In genomic region chr7:35108046-35108445, GRCm38 (mm10) we compare ENCODE assay signal across 30 mouse cellular contexts. TPM values are rescaled to one million over a fixed set of nuclear protein-coding genes. Genes with fewer than 3 reads are reported as not detected.
DNase-seq lines count a peak whose midpoint lies in the region; ATAC-seq and TF ChIP-seq lines count a peak whose summit lies in the region.
"Had no signal": no experiment of that assay in that cellular context is flagged by ENCODE, and none has a peak within 500 bp of the region (broad histone marks: within the 10 kb centered on the region; RNA-seq: fewer than 3 reads in every experiment).

No protein-coding gene starts in this region.

- H3K9me3 ChIP-seq in liver, postnatal 0 days (ENCODE audit: low read length), result no peaks in the 10 kb centered on the region
- no peaks in the 10 kb centered on the region for H3K9me3 ChIP-seq in liver, embryonic 12.5 days (replicated peaks)
- no peaks in the 10 kb centered on the region; the same call in 1 of the 2 replicates for H3K9me3 ChIP-seq in intestine, embryonic 15.5 days
- H3K9me3 ChIP-seq in intestine, postnatal 0 days (ENCODE audit: control insufficient read depth), result no peaks in the 10 kb centered on the region
- peaks cover 5% of the 10 kb centered on the region; the same call in 1 of the 2 replicates for H3K9me3 ChIP-seq in forebrain, embryonic 16.5 days (ENCODE audit: control insufficient read depth, low read length)
- H3K9me3 ChIP-seq: embryonic facial prominence, embryonic 13.5 days; forebrain, embryonic 12.5 days; forebrain, embryonic 15.5 days; heart, embryonic 15.5 days; hindbrain, embryonic 13.5 days had no signal

- H3K4me3 ChIP-seq in liver, postnatal 0 days (ENCODE audit: low read depth, low read length), result no peak overlapping the region
- H3K4me3 ChIP-seq in liver, embryonic 12.5 days, result no peak overlapping the region
- H3K4me3 ChIP-seq in intestine, embryonic 15.5 days (replicated peaks), result no peak overlapping the region
- no peak overlapping the region for H3K4me3 ChIP-seq in intestine, postnatal 0 days (ENCODE audit: low read depth, low read length)
- no peak overlapping the region for H3K4me3 ChIP-seq in forebrain, embryonic 16.5 days (replicated peaks; ENCODE audit: low read length)
- H3K4me3 ChIP-seq: embryonic facial prominence, embryonic 10.5 days; embryonic facial prominence, embryonic 13.5 days; erythroblast, embryonic 14.5 days; forebrain, embryonic 12.5 days; forebrain, embryonic 15.5 days; gastrocnemius, adult 2 months; heart, embryonic 12.5 days; heart, embryonic 15.5 days; hindbrain, embryonic 10.5 days; hindbrain, embryonic 13.5 days had no signal

- ATAC-seq in liver, postnatal 0 days, result peak; percentile 14; the same call in 1 of the 2 replicates
- ATAC-seq in liver, embryonic 12.5 days, result no peak
- ATAC-seq in intestine, embryonic 15.5 days, result peak; percentile 43
- ATAC-seq in intestine, postnatal 0 days, result peak; percentile 24
- no peak for ATAC-seq in forebrain, embryonic 16.5 days
- ATAC-seq in granulocyte monocyte progenitor cell, adult 5-6 weeks (replicated peaks; ENCODE audit: poor library complexity, severe bottlenecking), result no peak
- ATAC-seq: activated CD4-positive, CD25-positive, alpha-beta regulatory T cell, adult 4 months; CD4-positive, CD25-positive, alpha-beta regulatory T cell, adult 4 months; forebrain, embryonic 15.5 days; hindbrain, embryonic 16.5 days had no signal

- TF ChIP-seq EP300 in liver, postnatal 0 days (IDR thresholded peaks at IDR 0.05; ENCODE audit: low read depth), result no peak

- no peak overlapping the region for H3K9ac ChIP-seq in liver, postnatal 0 days (replicated peaks)
- no peak overlapping the region for H3K9ac ChIP-seq in liver, embryonic 12.5 days
- no peak overlapping the region for H3K9ac ChIP-seq in intestine, embryonic 15.5 days
- H3K9ac ChIP-seq in intestine, postnatal 0 days (ENCODE audit: low read depth, low read length), result no peak overlapping the region
- no peak overlapping the region for H3K9ac ChIP-seq in forebrain, embryonic 16.5 days (replicated peaks; ENCODE audit: low read depth, low read length)
- H3K9ac ChIP-seq: embryonic facial prominence, embryonic 13.5 days; forebrain, embryonic 12.5 days; forebrain, embryonic 15.5 days; heart, embryonic 12.5 days; heart, embryonic 15.5 days; hindbrain, embryonic 13.5 days had no signal

- no peak for DNase-seq in liver, postnatal 0 days
- DNase-seq: adrenal gland, adult 8-10 months; adrenal gland, postnatal 25 days; cerebellum, adult 11-12 months; cerebellum, adult 8-10 months; cerebellum, postnatal 10 days; cerebellum, postnatal 36 days; embryo, embryonic 11 days; gastrocnemius, adult 2 months; gastrocnemius, postnatal 14 days; heart, adult 18-20 months; heart, postnatal 10 days; heart, postnatal 36 days had no signal

- no peaks in the 10 kb centered on the region for H3K27me3 ChIP-seq in liver, postnatal 0 days (ENCODE audit: insufficient read depth, low read length)
- H3K27me3 ChIP-seq in liver, embryonic 12.5 days (replicated peaks), result no peaks in the 10 kb centered on the region
- H3K27me3 ChIP-seq in intestine, embryonic 15.5 days (replicated peaks), result no peaks in the 10 kb centered on the region
- H3K27me3 ChIP-seq in intestine, postnatal 0 days (replicated peaks; ENCODE audit: control insufficient read depth, insufficient read depth, low read length), result no peaks in the 10 kb centered on the region
- no peaks in the 10 kb centered on the region for H3K27me3 ChIP-seq in forebrain, embryonic 16.5 days (replicated peaks; ENCODE audit: control insufficient read depth, insufficient read depth, low read length)
- H3K27me3 ChIP-seq: forebrain, embryonic 15.5 days; heart, embryonic 12.5 days; heart, embryonic 15.5 days; hindbrain, embryonic 13.5 days had no signal

- H3K4me2 ChIP-seq in liver, postnatal 0 days (ENCODE audit: low read depth, low read length), result no peak overlapping the region
- H3K4me2 ChIP-seq in liver, embryonic 12.5 days, result no peak overlapping the region
- H3K4me2 ChIP-seq in intestine, embryonic 15.5 days (replicated peaks), result no peak overlapping the region
- no peak overlapping the region for H3K4me2 ChIP-seq in intestine, postnatal 0 days (replicated peaks; ENCODE audit: low read depth)
- H3K4me2 ChIP-seq in forebrain, embryonic 16.5 days (ENCODE audit: low read length), result no peak overlapping the region
- H3K4me2 ChIP-seq: embryonic facial prominence, embryonic 13.5 days; forebrain, embryonic 12.5 days; forebrain, embryonic 15.5 days; heart, embryonic 12.5 days; heart, embryonic 15.5 days; hindbrain, embryonic 13.5 days had no signal

- H3K36me3 ChIP-seq in liver, postnatal 0 days (replicated peaks; ENCODE audit: insufficient read depth, low read length), result no peaks in the 10 kb centered on the region
- no peaks in the 10 kb centered on the region for H3K36me3 ChIP-seq in liver, embryonic 12.5 days
- no peaks in the 10 kb centered on the region for H3K36me3 ChIP-seq in intestine, embryonic 15.5 days
- H3K36me3 ChIP-seq in intestine, postnatal 0 days (ENCODE audit: control insufficient read depth, insufficient read depth), result no peaks in the 10 kb centered on the region
- no peaks in the 10 kb centered on the region for H3K36me3 ChIP-seq in forebrain, embryonic 16.5 days (ENCODE audit: control insufficient read depth, insufficient read depth)
- H3K36me3 ChIP-seq: embryonic facial prominence, embryonic 10.5 days; embryonic facial prominence, embryonic 13.5 days; forebrain, embryonic 12.5 days; forebrain, embryonic 15.5 days; heart, embryonic 12.5 days; heart, embryonic 15.5 days; hindbrain, embryonic 10.5 days; hindbrain, embryonic 13.5 days had no signal

- peaks cover 10% of the 10 kb centered on the region for H3K4me1 ChIP-seq in liver, postnatal 0 days (ENCODE audit: insufficient read depth)
- H3K4me1 ChIP-seq in liver, embryonic 12.5 days, result 0 out of 2 replicates have a peak, but pooled peaks cover 7% of the 10 kb centered on the region
- H3K4me1 ChIP-seq in intestine, embryonic 15.5 days (replicated peaks), result 0 out of 2 replicates have a peak, but pooled peaks cover 7% of the 10 kb centered on the region
- H3K4me1 ChIP-seq in intestine, postnatal 0 days (replicated peaks; ENCODE audit: control insufficient read depth, insufficient read depth, low read length), result no peaks in the 10 kb centered on the region; the same call in 1 of the 2 replicates
- H3K4me1 ChIP-seq in forebrain, embryonic 16.5 days (replicated peaks; ENCODE audit: control insufficient read depth, insufficient read depth, low read length), result no peaks in the 10 kb centered on the region
- H3K4me1 ChIP-seq: forebrain, embryonic 15.5 days; heart, embryonic 15.5 days; hindbrain, embryonic 13.5 days had no signal

- 56% methylated on average over 2 of the region's 2 CpGs for WGBS in liver, postnatal 0 days (ENCODE audit: insufficient replicate concordance)
- 54% methylated on average over 2 of the region's 2 CpGs for WGBS in liver, embryonic 12.5 days (ENCODE audit: insufficient replicate concordance)
- 25% methylated on average over 2 of the region's 2 CpGs for WGBS in intestine, embryonic 15.5 days
- WGBS in intestine, postnatal 0 days, result 25% methylated on average over 2 of the region's 2 CpGs
- 28% methylated on average over 2 of the region's 2 CpGs for WGBS in forebrain, embryonic 16.5 days

- no peak for TF ChIP-seq CTCF in liver, postnatal 0 days (IDR thresholded peaks at IDR 0.05; ENCODE audit: low read depth)
- no peak for TF ChIP-seq CTCF in intestine, postnatal 0 days (IDR thresholded peaks at IDR 0.05; ENCODE audit: low read depth)

- H3K27ac ChIP-seq in liver, postnatal 0 days (ENCODE audit: low read depth), result peak overlapping the region; percentile 73
- no peak overlapping the region for H3K27ac ChIP-seq in liver, embryonic 12.5 days
- peak overlapping the region; percentile 40; the same call in 1 of the 2 replicates for H3K27ac ChIP-seq in intestine, embryonic 15.5 days
- H3K27ac ChIP-seq in intestine, postnatal 0 days (ENCODE audit: low read depth, low read length), result peak overlapping the region; percentile 60; the same call in 1 of the 2 replicates
- H3K27ac ChIP-seq in forebrain, embryonic 16.5 days (ENCODE audit: low read length), result no peak overlapping the region
- H3K27ac ChIP-seq: embryonic facial prominence, embryonic 10.5 days; embryonic facial prominence, embryonic 13.5 days; forebrain, embryonic 12.5 days; forebrain, embryonic 15.5 days; gastrocnemius, adult 2 months; heart, embryonic 15.5 days; hindbrain, embryonic 10.5 days; hindbrain, embryonic 13.5 days had no signal

RNA-seq across cellular contexts. Expression of gene Cebpa, which starts 11.0 kb away (rescaled TPM):
- 20.2 and 34.0 TPM in 2 replicates for polyA plus RNA-seq in liver, postnatal 0 days (2015; fragmentation: Nextera tagmentation; extraction: Ambion mirVana)
- 11.5 and 11.6 TPM in 2 replicates for polyA plus RNA-seq in liver, embryonic 12.5 days (2016; fragmentation: Nextera tagmentation; extraction: Ambion mirVana)
- 13.9 and 14.1 TPM in 2 replicates for polyA plus RNA-seq in intestine, embryonic 15.5 days (2015; fragmentation: Nextera tagmentation; extraction: Ambion mirVana)
- polyA plus RNA-seq in intestine, postnatal 0 days (2015; fragmentation: Nextera tagmentation; extraction: Ambion mirVana), result 25.1 and 28.0 TPM in 2 replicates
- 0.32 and 0.40 TPM in 2 replicates for polyA plus RNA-seq in forebrain, embryonic 16.5 days (2015; fragmentation: Nextera tagmentation; extraction: Ambion mirVana)
- 89.6 and 92.8 TPM in 2 replicates for total RNA-seq in granulocyte monocyte progenitor cell, adult 5-6 weeks (2014; fragmentation: Nextera tagmentation)
- 33.3 and 45.1 TPM in 2 replicates for total RNA-seq in granulocyte monocyte progenitor cell, adult 5-6 weeks (2017)

RNA-seq across cellular contexts. Expression of gene Cebpg, which starts 51.7 kb away (rescaled TPM):
- 30.8 and 35.2 TPM in 2 replicates for polyA plus RNA-seq in liver, postnatal 0 days (2015; fragmentation: Nextera tagmentation; extraction: Ambion mirVana)
- polyA plus RNA-seq in liver, embryonic 12.5 days (2016; fragmentation: Nextera tagmentation; extraction: Ambion mirVana), result 27.9 and 28.0 TPM in 2 replicates
- polyA plus RNA-seq in intestine, embryonic 15.5 days (2015; fragmentation: Nextera tagmentation; extraction: Ambion mirVana), result 44.5 and 45.3 TPM in 2 replicates
- polyA plus RNA-seq in intestine, postnatal 0 days (2015; fragmentation: Nextera tagmentation; extraction: Ambion mirVana), result 52.4 and 58.4 TPM in 2 replicates
- polyA plus RNA-seq in forebrain, embryonic 16.5 days (2015; fragmentation: Nextera tagmentation; extraction: Ambion mirVana), result 48.4 and 54.8 TPM in 2 replicates
- total RNA-seq in granulocyte monocyte progenitor cell, adult 5-6 weeks (2014; fragmentation: Nextera tagmentation), result 21.3 TPM in 2 replicates
- 22.5 and 26.3 TPM in 2 replicates for total RNA-seq in granulocyte monocyte progenitor cell, adult 5-6 weeks (2017)

Comparison
In these comparisons a context has a peak if more than half of its experiments do, and no peak if none do; other contexts are left out.
1. ATAC-seq: peak in liver, postnatal 0 days (single experiment), intestine, embryonic 15.5 days (single experiment) and intestine, postnatal 0 days (single experiment); none in liver, embryonic 12.5 days (single experiment), forebrain, embryonic 16.5 days (single experiment) and granulocyte monocyte progenitor cell, adult 5-6 weeks (single experiment).
2. H3K27ac ChIP-seq: peak in liver, postnatal 0 days (single experiment), intestine, embryonic 15.5 days (single experiment) and intestine, postnatal 0 days (single experiment); none in liver, embryonic 12.5 days (single experiment) and forebrain, embryonic 16.5 days (single experiment).